Mouse (Mus musculus): Measurements from ENCODE around the gene Coil. TPM values are rescaled to one million over a fixed set of nuclear protein-coding genes. Genes with fewer than 3 reads are reported as not detected.

The Coil gene
- polyA plus RNA-seq, 1 experiment from 2014 or later: 9.4 TPM

GRCm38 (mm10) chr11:89007582-89007981 lies 37.5 kb downstream of the Coil start:
- Histone ChIP-seq H3K36me3 (ENCODE audit: control insufficient read depth, insufficient read depth) (peaks cover 50% of the 10 kb centered on the region), H3K4me1 (ENCODE audit: control insufficient read depth, insufficient read depth, low read length) (peaks cover 13% of the 10 kb centered on the region), H3K9ac (ENCODE audit: low read length) (no peak overlapping the region), H3K27ac (ENCODE audit: low read length) (no peak overlapping the region), H3K4me2 (ENCODE audit: low read depth, low read length) (no peak overlapping the region), H3K4me3 (ENCODE audit: low read length) (no peak overlapping the region), H3K9me3 (replicated peaks; ENCODE audit: control insufficient read depth, low read length) (no peaks in the 10 kb centered on the region), H3K27me3 (ENCODE audit: control insufficient read depth, insufficient read depth, low read length) (no peaks in the 10 kb centered on the region)
- ATAC-seq (replicated peaks; ENCODE audit: extremely low read depth, insufficient read depth, low FRiP score): no peak
- WGBS: 83% methylated on average over 3 of the region's 3 CpGs

- no peak overlapping the region for H3K4me3 ChIP-seq (ENCODE audit: low read length)
- H3K4me2 ChIP-seq (ENCODE audit: low read depth, low read length): no peak overlapping the region
- no peaks in the 10 kb centered on the region for H3K27me3 ChIP-seq (ENCODE audit: control insufficient read depth, insufficient read depth, low read length)
- 82% methylated on average over 9 of the region's 9 CpGs for WGBS
- ATAC-seq (replicated peaks; ENCODE audit: extremely low read depth, insufficient read depth, low FRiP score): no peak
- peaks cover under 1% of the 10 kb centered on the region for H3K4me1 ChIP-seq (ENCODE audit: control insufficient read depth, insufficient read depth, low read length)
- H3K9me3 ChIP-seq (replicated peaks; ENCODE audit: control insufficient read depth, low read length): no peaks in the 10 kb centered on the region
- H3K9ac ChIP-seq (ENCODE audit: low read length): no peak overlapping the region
- H3K27ac ChIP-seq (ENCODE audit: low read length): no peak overlapping the region
- H3K36me3 ChIP-seq (ENCODE audit: control insufficient read depth, insufficient read depth): peaks cover 60% of the 10 kb centered on the region
Measured at GRCm38 (mm10) chr11:89009066-89009465, 39.0 kb downstream of the Coil start.

GRCm38 (mm10) chr11:89009496-89009895 lies 39.4 kb downstream of the Coil start:
- H3K27me3 ChIP-seq (ENCODE audit: control insufficient read depth, insufficient read depth, low read length): no peaks in the 10 kb centered on the region
- H3K9me3 ChIP-seq (replicated peaks; ENCODE audit: control insufficient read depth, low read length): no peaks in the 10 kb centered on the region
- no peak overlapping the region for H3K9ac ChIP-seq (ENCODE audit: low read length)
- no peak overlapping the region for H3K27ac ChIP-seq (ENCODE audit: low read length)
- no peak overlapping the region for H3K4me3 ChIP-seq (ENCODE audit: low read length)
- no peak for ATAC-seq (replicated peaks; ENCODE audit: extremely low read depth, insufficient read depth, low FRiP score)
- H3K4me2 ChIP-seq (ENCODE audit: low read depth, low read length): no peak overlapping the region
- peaks cover 60% of the 10 kb centered on the region for H3K36me3 ChIP-seq (ENCODE audit: control insufficient read depth, insufficient read depth)
- H3K4me1 ChIP-seq (ENCODE audit: control insufficient read depth, insufficient read depth, low read length): no peaks in the 10 kb centered on the region
- WGBS: 91% methylated on average over 7 of the region's 7 CpGs

GRCm38 (mm10) chr11:89012241-89012640 lies 42.2 kb downstream of the Coil start:
- Histone ChIP-seq H3K36me3 (ENCODE audit: control insufficient read depth, insufficient read depth) (peaks cover 60% of the 10 kb centered on the region), H3K4me1 (ENCODE audit: control insufficient read depth, insufficient read depth, low read length) (no peaks in the 10 kb centered on the region), H3K4me3 (ENCODE audit: low read length) (no peak overlapping the region), H3K27me3 (ENCODE audit: control insufficient read depth, insufficient read depth, low read length) (no peaks in the 10 kb centered on the region), H3K4me2 (ENCODE audit: low read depth, low read length) (no peak overlapping the region), H3K9me3 (replicated peaks; ENCODE audit: control insufficient read depth, low read length) (no peaks in the 10 kb centered on the region), H3K27ac (ENCODE audit: low read length) (no peak overlapping the region), H3K9ac (ENCODE audit: low read length) (no peak overlapping the region)
- ATAC-seq (replicated peaks; ENCODE audit: extremely low read depth, insufficient read depth, low FRiP score): no peak
- WGBS: 90% methylated on average over 5 of the region's 5 CpGs

GRCm38 (mm10) chr11:89017514-89018182 lies 47.6 kb downstream of the Coil start:
- no peaks in the 10 kb centered on the region for H3K27me3 ChIP-seq (ENCODE audit: control insufficient read depth, insufficient read depth, low read length)
- peaks cover 28% of the 10 kb centered on the region for H3K36me3 ChIP-seq (ENCODE audit: control insufficient read depth, insufficient read depth)
- no peak overlapping the region for H3K27ac ChIP-seq (ENCODE audit: low read length)
- ATAC-seq (replicated peaks; ENCODE audit: extremely low read depth, insufficient read depth, low FRiP score): no peak
- H3K9ac ChIP-seq (ENCODE audit: low read length): no peak overlapping the region
- peaks cover 12% of the 10 kb centered on the region for H3K4me1 ChIP-seq (ENCODE audit: control insufficient read depth, insufficient read depth, low read length)
- no peaks in the 10 kb centered on the region for H3K9me3 ChIP-seq (replicated peaks; ENCODE audit: control insufficient read depth, low read length)
- 85% methylated on average over 9 of the region's 9 CpGs for WGBS
- H3K4me3 ChIP-seq (ENCODE audit: low read length): no peak overlapping the region
- H3K4me2 ChIP-seq (ENCODE audit: low read depth, low read length): no peak overlapping the region

GRCm38 (mm10) chr11:89020681-89021305 lies 50.7 kb downstream of the Coil start:
- H3K4me2 ChIP-seq (ENCODE audit: low read depth, low read length): no peak overlapping the region
- no peak overlapping the region for H3K9ac ChIP-seq (ENCODE audit: low read length)
- no peaks in the 10 kb centered on the region for H3K27me3 ChIP-seq (ENCODE audit: control insufficient read depth, insufficient read depth, low read length)
- no peaks in the 10 kb centered on the region for H3K9me3 ChIP-seq (replicated peaks; ENCODE audit: control insufficient read depth, low read length)
- H3K4me3 ChIP-seq (ENCODE audit: low read length): no peak overlapping the region
- WGBS: 60% methylated on average over 9 of the region's 9 CpGs
- H3K4me1 ChIP-seq (ENCODE audit: control insufficient read depth, insufficient read depth, low read length): peaks cover 23% of the 10 kb centered on the region
- H3K27ac ChIP-seq (ENCODE audit: low read length): no peak overlapping the region
- ATAC-seq (replicated peaks; ENCODE audit: extremely low read depth, insufficient read depth, low FRiP score): no peak
- H3K36me3 ChIP-seq (ENCODE audit: control insufficient read depth, insufficient read depth): peaks cover 11% of the 10 kb centered on the region

- Histone ChIP-seq H3K9me3 (replicated peaks; ENCODE audit: control insufficient read depth, low read length) (no peaks in the 10 kb centered on the region), H3K36me3 (ENCODE audit: control insufficient read depth, insufficient read depth) (peaks cover 3% of the 10 kb centered on the region; the same call in 1 of the 2 replicates), H3K4me1 (ENCODE audit: control insufficient read depth, insufficient read depth, low read length) (peaks cover 23% of the 10 kb centered on the region), H3K27ac (ENCODE audit: low read length) (no peak overlapping the region), H3K4me3 (ENCODE audit: low read length) (no peak overlapping the region), H3K4me2 (ENCODE audit: low read depth, low read length) (no peak overlapping the region), H3K9ac (ENCODE audit: low read length) (no peak overlapping the region), H3K27me3 (ENCODE audit: control insufficient read depth, insufficient read depth, low read length) (no peaks in the 10 kb centered on the region)
- WGBS: 54% methylated on average over 7 of the region's 7 CpGs
- no peak for ATAC-seq (replicated peaks; ENCODE audit: extremely low read depth, insufficient read depth, low FRiP score)
Measured at GRCm38 (mm10) chr11:89021687-89022086, 51.6 kb downstream of the Coil start.

GRCm38 (mm10) chr11:89022120-89022731 lies 52.2 kb downstream of the Coil start:
- H3K4me2 ChIP-seq (ENCODE audit: low read depth, low read length): no peak overlapping the region
- WGBS: 39% methylated on average over 8 of the region's 8 CpGs
- ATAC-seq (replicated peaks; ENCODE audit: extremely low read depth, insufficient read depth, low FRiP score): no peak

GRCm38 (mm10) chr11:89023477-89023876 lies 53.4 kb downstream of the Coil start:
- Histone ChIP-seq H3K4me1 (ENCODE audit: control insufficient read depth, insufficient read depth, low read length) (peaks cover 25% of the 10 kb centered on the region), H3K4me3 (ENCODE audit: low read length) (no peak overlapping the region), H3K36me3 (ENCODE audit: control insufficient read depth, insufficient read depth) (peaks cover 3% of the 10 kb centered on the region; the same call in 1 of the 2 replicates), H3K4me2 (ENCODE audit: low read depth, low read length) (no peak overlapping the region), H3K9ac (ENCODE audit: low read length) (no peak overlapping the region), H3K9me3 (replicated peaks; ENCODE audit: control insufficient read depth, low read length) (no peaks in the 10 kb centered on the region), H3K27me3 (ENCODE audit: control insufficient read depth, insufficient read depth, low read length) (no peaks in the 10 kb centered on the region), H3K27ac (ENCODE audit: low read length) (peak overlapping the region; percentile 77; the same call in 1 of the 2 replicates)
- WGBS: 59% methylated on average over 10 of the region's 10 CpGs
- ATAC-seq (replicated peaks; ENCODE audit: extremely low read depth, insufficient read depth, low FRiP score): no peak

More at GRCm38 (mm10) chr11:89022120-89022731, 52.2 kb downstream of the Coil start:
- Histone ChIP-seq H3K27ac (ENCODE audit: low read length) (no peak overlapping the region), H3K9me3 (replicated peaks; ENCODE audit: control insufficient read depth, low read length) (no peaks in the 10 kb centered on the region), H3K4me3 (ENCODE audit: low read length) (no peak overlapping the region), H3K4me1 (ENCODE audit: control insufficient read depth, insufficient read depth, low read length) (peaks cover 23% of the 10 kb centered on the region), H3K36me3 (ENCODE audit: control insufficient read depth, insufficient read depth) (peaks cover 3% of the 10 kb centered on the region; the same call in 1 of the 2 replicates), H3K27me3 (ENCODE audit: control insufficient read depth, insufficient read depth, low read length) (no peaks in the 10 kb centered on the region), H3K9ac (ENCODE audit: low read length) (no peak overlapping the region)
